Mouse (Mus musculus) heart, embryonic 10.5 days (tissue): ENCODE data around the gene Sptbn1. TPM values are rescaled to one million over a fixed set of nuclear protein-coding genes. Genes with fewer than 3 reads are reported as not detected.

Experiments
- DNase-seq: peaks from one replicate; pipeline ENCODE4 v3.0.0-alpha.2; 2017; ENCODE audit warnings: low spot score
- H3K27ac ChIP-seq: fragments of 300-500 bp; sonication (generic); 2 replicates; pipeline ENCODE4 v1.5.1; 2016; ENCODE audit warnings: mild to moderate bottlenecking
- H3K27me3 ChIP-seq: fragments of 300-500 bp; sonication (generic); 2 replicates; pipeline ENCODE4 v1.6.1; 2016; ENCODE audit warnings: mild to moderate bottlenecking; ENCODE audit not compliant: poor library complexity, insufficient read depth, severe bottlenecking
- H3K36me3 ChIP-seq: fragments of 300-500 bp; sonication (generic); 2 replicates; pipeline ENCODE4 v1.6.1; 2016; ENCODE audit warnings: mild to moderate bottlenecking, moderate library complexity
- H3K4me1 ChIP-seq: fragments of 300-500 bp; sonication (generic); 2 replicates; pipeline ENCODE4 v1.6.1; 2016; ENCODE audit warnings: mild to moderate bottlenecking
- H3K4me3 ChIP-seq: fragments of 300-500 bp; sonication (generic); 2 replicates; pipeline ENCODE4 v1.5.1; 2016; ENCODE audit warnings: mild to moderate bottlenecking, moderate library complexity
- H3K9me3 ChIP-seq: fragments of 300-500 bp; sonication (generic); 2 replicates; pipeline ENCODE4 v1.6.1; 2016; ENCODE audit warnings: mild to moderate bottlenecking, moderate library complexity
- WGBS: fragments of 180-500 bp; shearing (Covaris S2); methylation state at CpG from one replicate; pipeline ENCODE4 v1.1.7; 2016; 5-methylcytosine and 5-hydroxymethylcytosine counted together
- polyA plus RNA-seq: library from polyadenylated mRNA; unstranded; fragments of >200 nt; fragmentation: Nextera tagmentation; extraction: Ambion mirVana; gene quantifications from 2 replicates; pipeline ENCODE4 v1.2.1, GENCODE M21; 2016

Sptbn1 gene
- 115 and 137 TPM in 2 replicates for polyA plus RNA-seq

GRCm38 (mm10) chr11:30267892-30268647, at the start of gene Sptbn1:
Sptbn1 (minus strand) TSS chr11:30268175.
- peak within 1 kb of the TSS; percentile 97 for H3K27ac ChIP-seq
- no peaks in the 10 kb centered on the region for H3K36me3 ChIP-seq
- no peaks in the 10 kb centered on the region for H3K9me3 ChIP-seq
- peaks cover 25% of the 10 kb centered on the region for H3K4me1 ChIP-seq
- no peaks in the 10 kb centered on the region for H3K27me3 ChIP-seq
- DNase-seq: peak; percentile 95
- under 1% methylated on average over 47 of the region's 81 CpGs for WGBS
- H3K4me3 ChIP-seq: peak within 1 kb of the TSS; percentile 89

- Histone ChIP-seq H3K27ac (no peak overlapping the region), H3K36me3 (no peaks in the 10 kb centered on the region), H3K9me3 (no peaks in the 10 kb centered on the region), H3K4me1 (peaks cover 31% of the 10 kb centered on the region), H3K4me3 (no peak overlapping the region), H3K27me3 (no peaks in the 10 kb centered on the region)
- DNase-seq: no peak
Measured at GRCm38 (mm10) chr11:30294279-30294678, 26.3 kb upstream of the Sptbn1 start.

GRCm38 (mm10) chr11:30292221-30293160, 24.5 kb upstream of the Sptbn1 start:
- peak overlapping the region; percentile 70; the same call in 1 of the 2 replicates for H3K27ac ChIP-seq
- no peak for DNase-seq
- H3K9me3 ChIP-seq: no peaks in the 10 kb centered on the region
- H3K4me3 ChIP-seq: no peak overlapping the region
- no peaks in the 10 kb centered on the region for H3K36me3 ChIP-seq
- 61% methylated on average over 3 of the region's 3 CpGs for WGBS
- H3K27me3 ChIP-seq: no peaks in the 10 kb centered on the region
- peaks cover 31% of the 10 kb centered on the region for H3K4me1 ChIP-seq

- H3K4me1 ChIP-seq: peaks cover 31% of the 10 kb centered on the region
- 46% methylated on average over 8 of the region's 8 CpGs for whole genome bisulfite sequencing
- no peaks in the 10 kb centered on the region for H3K9me3 ChIP-seq
- H3K27ac ChIP-seq: peak overlapping the region; percentile 70; the same call in 1 of the 2 replicates
- no peak for DNase-seq
- no peak overlapping the region for H3K4me3 ChIP-seq
- no peaks in the 10 kb centered on the region for H3K27me3 ChIP-seq
- no peaks in the 10 kb centered on the region for H3K36me3 ChIP-seq
Measured at GRCm38 (mm10) chr11:30291155-30291554, 23.2 kb upstream of the Sptbn1 start.

- 44% methylated on average over 7 of the region's 7 CpGs for WGBS
- H3K36me3 ChIP-seq: no peaks in the 10 kb centered on the region
- H3K4me1 ChIP-seq: peaks cover 31% of the 10 kb centered on the region
- no peak overlapping the region for H3K27ac ChIP-seq
- no peaks in the 10 kb centered on the region for H3K9me3 ChIP-seq
- H3K4me3 ChIP-seq: no peak overlapping the region
- DNase-seq: no peak
- no peaks in the 10 kb centered on the region for H3K27me3 ChIP-seq
Measured at GRCm38 (mm10) chr11:30289470-30290431, 21.8 kb upstream of the Sptbn1 start.

- no peak overlapping the region for H3K27ac ChIP-seq
- WGBS: 88% methylated on average over 2 of the region's 2 CpGs
Measured at GRCm38 (mm10) chr11:30288075-30288474, 20.1 kb upstream of the Sptbn1 start.

GRCm38 (mm10) chr11:30283710-30284109, 15.7 kb upstream of the Sptbn1 start:
- no peak for DNase-seq
- 58% methylated on average over 2 of the region's 2 CpGs for WGBS
- Histone ChIP-seq H3K27ac (no peak overlapping the region), H3K27me3 (no peaks in the 10 kb centered on the region), H3K36me3 (no peaks in the 10 kb centered on the region), H3K9me3 (no peaks in the 10 kb centered on the region), H3K4me1 (no peaks in the 10 kb centered on the region), H3K4me3 (no peak overlapping the region)

More at GRCm38 (mm10) chr11:30288075-30288474, 20.1 kb upstream of the Sptbn1 start:
- Histone ChIP-seq H3K27me3 (no peaks in the 10 kb centered on the region), H3K4me1 (peaks cover 31% of the 10 kb centered on the region), H3K9me3 (no peaks in the 10 kb centered on the region), H3K4me3 (no peak overlapping the region), H3K36me3 (no peaks in the 10 kb centered on the region)
- DNase-seq: no peak

GRCm38 (mm10) chr11:30281096-30281495, 13.1 kb upstream of the Sptbn1 start:
- Histone ChIP-seq H3K4me3 (no peak overlapping the region), H3K4me1 (no peaks in the 10 kb centered on the region), H3K27me3 (no peaks in the 10 kb centered on the region), H3K9me3 (no peaks in the 10 kb centered on the region), H3K27ac (no peak overlapping the region), H3K36me3 (no peaks in the 10 kb centered on the region)
- WGBS: 72% methylated on average over 5 of the region's 5 CpGs
- no peak for DNase-seq

GRCm38 (mm10) chr11:30279278-30279677, 11.3 kb upstream of the Sptbn1 start:
- Histone ChIP-seq H3K27ac (no peak overlapping the region), H3K36me3 (no peaks in the 10 kb centered on the region), H3K27me3 (no peaks in the 10 kb centered on the region), H3K4me1 (no peaks in the 10 kb centered on the region), H3K4me3 (no peak overlapping the region), H3K9me3 (no peaks in the 10 kb centered on the region)
- WGBS: 73% methylated on average over 5 of the region's 5 CpGs
- DNase-seq: no peak

GRCm38 (mm10) chr11:30275436-30276031, 7.6 kb upstream of the Sptbn1 start:
- Histone ChIP-seq H3K27ac (no peak overlapping the region), H3K27me3 (no peaks in the 10 kb centered on the region), H3K9me3 (no peaks in the 10 kb centered on the region), H3K36me3 (no peaks in the 10 kb centered on the region), H3K4me1 (no peaks in the 10 kb centered on the region), H3K4me3 (no peak overlapping the region)
- WGBS: 39% methylated on average over 3 of the region's 3 CpGs
- no peak for DNase-seq

GRCm38 (mm10) chr11:30269524-30269923, 1.5 kb upstream of the Sptbn1 start:
- 83% methylated on average over 1 of the region's 1 CpGs for WGBS
- H3K4me3 ChIP-seq: peak overlapping the region; percentile 89
- peaks cover 12% of the 10 kb centered on the region for H3K4me1 ChIP-seq
- no peak for DNase-seq
- no peaks in the 10 kb centered on the region for H3K27me3 ChIP-seq
- no peaks in the 10 kb centered on the region for H3K36me3 ChIP-seq
- no peaks in the 10 kb centered on the region for H3K9me3 ChIP-seq
- H3K27ac ChIP-seq: no peak overlapping the region
